Mouse (Mus musculus) layer of hippocampus, postnatal 25 days (tissue): ENCODE data around the gene Pidd1. TPM values are rescaled to one million over a fixed set of nuclear protein-coding genes. Genes with fewer than 3 reads are reported as not detected.
A peak's percentile ranks its signal among the peaks of the same experiment; 100 is the strongest.

Source experiments
- DNase-seq, 2 experiments: peaks; one replicate each; pipeline ENCODE4 v3.0.0; 2022; ENCODE audit warnings: mixed read lengths in 2 of 2, low spot score in 1 of 2; ENCODE audit errors: extremely low spot score in 1 of 2
- total RNA-seq, 2 experiments: library from RNA; stranded (reverse); gene quantifications; 2 replicates each; pipeline ENCODE4 v1.2.3; 2021

Pidd1 gene
- total RNA-seq, 2 experiments from 2014 or later, result 0.84 to 2.2 TPM

DNA sequence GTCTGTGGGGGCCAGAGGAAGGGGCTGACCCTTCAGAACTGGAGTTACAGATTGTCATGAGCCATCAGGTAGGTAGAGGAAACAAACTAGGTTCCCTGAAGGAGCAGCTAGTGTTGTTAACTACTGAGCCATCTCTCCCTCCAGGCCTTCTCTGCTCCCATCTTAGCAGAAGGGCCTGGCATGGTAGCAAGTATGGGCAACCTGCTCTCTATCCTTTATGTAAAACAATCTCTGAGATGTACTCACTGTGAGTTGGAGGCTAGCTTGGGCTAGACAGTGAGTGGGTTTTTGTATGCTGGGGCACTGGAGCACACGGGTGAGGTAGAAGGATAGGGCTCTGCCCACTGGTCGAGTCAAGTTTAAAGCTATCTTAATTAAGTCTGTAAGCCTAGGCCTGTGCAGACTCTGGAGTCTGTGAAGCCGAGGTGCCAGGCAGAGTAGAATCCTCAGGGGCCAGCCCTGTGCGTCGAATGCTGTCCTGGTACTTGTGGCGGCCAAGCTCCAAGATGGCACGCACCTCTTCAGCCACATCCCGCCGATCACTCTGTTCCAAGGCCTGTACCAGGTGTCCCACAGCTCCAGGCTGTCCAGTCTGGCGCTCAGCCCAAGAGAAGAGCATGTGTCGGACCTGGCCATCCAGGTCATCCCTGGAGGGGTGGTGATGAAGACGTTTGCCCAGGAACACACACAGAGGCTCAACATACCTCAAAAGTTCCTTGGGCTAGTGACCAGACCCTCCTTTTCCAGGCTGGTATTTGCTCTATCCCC lies 5.4 kb downstream of the Pidd1 start:
- DNase-seq, result peak in 1 of 2 experiments; percentile 2

DNA sequence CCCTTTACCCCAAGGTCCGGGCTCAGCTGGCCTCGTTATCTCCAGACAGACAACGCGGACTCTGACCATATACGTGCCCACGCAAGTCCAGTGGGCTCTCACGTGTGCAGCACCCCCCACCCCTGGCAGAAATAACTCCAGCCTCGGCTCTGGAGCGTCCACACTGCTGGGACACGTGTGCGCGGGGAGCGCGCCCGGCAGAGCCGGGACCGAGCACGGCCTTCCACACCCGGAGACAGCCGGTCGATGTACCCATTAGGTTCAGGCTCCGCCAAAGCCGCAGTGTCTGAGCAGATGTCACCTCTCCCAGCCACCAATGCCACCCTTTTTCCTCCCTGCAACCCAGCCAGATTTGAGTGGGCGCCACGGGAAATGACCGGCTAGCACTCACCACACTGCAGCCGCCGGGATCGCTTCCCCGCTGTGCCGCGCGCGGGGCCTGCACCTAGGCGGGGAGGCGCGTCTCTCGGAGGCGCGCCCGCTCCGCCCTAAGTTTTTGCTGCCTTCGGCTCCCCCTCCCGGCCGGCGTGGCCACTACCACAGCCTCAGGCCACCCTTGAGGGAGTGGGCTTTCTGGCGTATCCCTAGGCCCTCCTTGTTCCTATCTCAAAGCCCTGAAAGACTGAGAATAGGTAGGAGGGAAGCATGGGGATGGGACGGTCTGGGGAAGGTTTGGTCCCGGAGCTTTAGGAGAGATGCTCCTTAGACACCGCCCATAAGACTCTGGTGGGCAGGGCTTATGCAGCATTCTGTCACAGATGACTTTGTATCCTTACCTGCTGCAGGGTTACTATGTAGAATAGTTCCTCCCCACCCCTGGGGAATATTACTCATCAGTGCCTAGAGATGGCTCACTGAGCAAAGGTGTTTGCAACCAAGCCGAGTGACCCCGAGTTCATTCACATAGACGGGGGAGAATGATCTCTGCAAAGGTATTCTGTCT lies 6.4 kb downstream of the Pidd1 start, which contains the start of gene Slc25a22:
Slc25a22 (minus strand) TSS at position 715 of the 943 bp plus-strand sequence.
- DNase-seq, result peak; percentile 72 to 87

- no peak for DNase-seq
Measured at GRCm38 (mm10) chr7:141436523-141436892, 7.3 kb downstream of the Pidd1 start.

- peak in 1 of 2 experiments; percentile 2 for DNase-seq
Measured at GRCm38 (mm10) chr7:141435856-141436522, 7.8 kb downstream of the Pidd1 start.

DNA sequence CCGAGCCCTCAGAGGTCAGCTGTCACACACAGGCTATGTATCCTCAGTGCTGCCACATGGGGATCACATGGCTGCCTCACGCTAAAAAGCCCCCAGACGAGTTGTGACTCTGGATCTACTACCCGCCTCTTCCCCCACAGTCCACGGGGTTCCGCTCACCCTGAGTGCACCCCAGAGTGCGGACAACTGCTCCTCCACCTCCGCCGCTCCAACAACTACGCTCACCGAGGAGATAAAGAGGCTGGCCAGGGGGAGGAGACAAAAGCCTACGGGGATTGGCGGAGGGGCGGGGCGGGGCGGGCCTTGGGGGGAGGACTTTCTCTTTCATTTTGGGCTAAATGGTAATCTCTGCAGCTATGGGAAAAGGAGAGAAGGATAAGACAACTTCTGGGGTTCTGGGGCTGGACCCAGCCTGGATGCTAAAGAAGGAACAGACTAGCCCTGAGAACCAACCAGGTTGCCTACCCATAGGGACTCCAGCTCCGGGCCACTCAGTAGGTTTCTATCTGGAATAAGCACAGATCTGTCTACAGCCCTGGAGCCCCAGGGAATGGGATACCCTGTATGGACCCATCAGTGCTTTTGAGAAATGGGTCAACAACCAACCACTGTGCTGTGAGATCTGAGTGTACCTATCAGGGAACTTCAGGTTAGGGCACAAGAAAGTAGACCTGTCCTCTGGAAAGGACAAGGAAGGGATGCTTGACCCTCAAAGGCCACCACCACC lies 8.5 kb downstream of the Pidd1 start:
- peak in 1 of 2 experiments; percentile 56 for DNase-seq

- DNase-seq, result peak in 1 of 2 experiments; percentile 44
Measured at GRCm38 (mm10) chr7:141434464-141434863, 9.4 kb downstream of the Pidd1 start.

GRCm38 (mm10) chr7:141433517-141434400 lies 10.1 kb downstream of the Pidd1 start:
- peak in 1 of 2 experiments; percentile 20 for DNase-seq

DNA sequence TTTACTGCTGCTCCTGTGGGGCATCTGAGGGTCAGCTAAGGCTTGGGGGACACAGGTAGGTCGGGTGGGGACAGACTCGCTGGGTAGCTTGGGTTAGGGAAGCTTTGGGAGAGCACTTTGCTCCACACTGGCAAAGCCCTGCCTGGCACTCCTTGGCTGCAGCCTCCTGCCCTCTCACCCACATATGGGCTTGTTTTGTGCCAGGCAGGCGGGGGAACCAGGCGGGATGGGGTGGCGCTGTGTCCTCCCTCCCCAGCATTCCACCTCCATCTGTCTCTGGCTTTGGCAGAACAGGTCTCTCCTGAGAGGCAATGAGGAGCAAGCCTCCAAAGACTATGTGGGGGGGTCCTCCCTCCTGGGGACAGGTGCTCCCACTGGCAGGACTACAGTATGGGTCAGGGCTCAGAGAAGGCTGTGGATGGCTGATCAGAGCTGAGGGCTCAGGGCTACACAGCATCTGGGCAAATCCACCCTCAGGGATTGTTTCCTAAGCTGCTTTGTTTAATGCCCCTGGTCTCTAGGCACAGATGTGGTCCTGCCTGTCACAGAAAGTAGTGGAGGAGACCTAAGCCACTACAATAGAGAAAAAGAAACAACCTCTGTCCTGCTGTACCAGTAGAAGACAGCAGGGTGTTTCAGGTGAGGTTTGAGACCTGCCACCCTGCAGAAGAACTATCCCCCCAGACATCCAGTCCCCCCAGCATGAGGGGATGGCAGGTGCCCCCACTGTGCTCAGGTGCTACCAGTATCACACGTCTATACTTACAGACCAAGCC lies 10.9 kb downstream of the Pidd1 start:
- DNase-seq, result peak in 1 of 2 experiments; percentile 20

GRCm38 (mm10) chr7:141432186-141432611 lies 11.6 kb downstream of the Pidd1 start:
- DNase-seq, result peak in 1 of 2 experiments; percentile 4

DNA sequence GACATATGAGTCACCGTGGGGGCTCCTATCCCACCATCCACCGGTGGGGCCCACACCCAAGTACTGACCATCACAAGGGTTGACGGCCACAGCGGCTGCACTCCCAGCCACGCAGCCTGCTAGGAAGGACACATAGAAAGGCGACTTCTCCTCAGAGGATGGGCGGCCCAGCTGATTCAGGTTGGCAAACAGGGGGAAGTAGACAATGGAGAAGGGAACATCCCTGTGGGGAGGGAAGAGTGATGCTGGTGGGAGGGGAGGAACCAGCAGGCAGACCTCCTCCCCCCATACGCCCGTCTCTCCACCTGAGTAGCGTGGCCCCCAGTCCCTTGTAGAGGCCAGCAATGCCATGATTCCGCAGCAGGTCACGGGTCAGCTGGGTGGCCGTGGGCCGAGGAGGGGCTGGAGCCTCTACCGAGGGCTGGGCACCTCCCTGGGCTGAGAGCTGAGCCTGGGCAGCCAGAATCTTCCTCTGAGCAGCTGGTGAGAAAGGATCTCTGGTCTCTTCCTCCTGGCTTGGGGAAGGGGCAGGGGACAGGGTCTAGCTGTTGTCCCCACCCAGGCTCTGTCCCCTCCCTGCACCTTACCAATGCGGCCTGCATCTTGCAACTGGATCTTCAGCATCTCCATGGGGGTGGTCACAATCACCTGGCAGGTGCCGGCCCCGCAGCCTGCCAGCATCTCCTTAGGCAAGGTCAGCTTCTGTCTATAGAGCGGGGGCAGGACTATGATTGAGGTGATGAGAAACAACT lies 12.2 kb downstream of the Pidd1 start:
- peak in 1 of 2 experiments; percentile 2 for DNase-seq

DNA sequence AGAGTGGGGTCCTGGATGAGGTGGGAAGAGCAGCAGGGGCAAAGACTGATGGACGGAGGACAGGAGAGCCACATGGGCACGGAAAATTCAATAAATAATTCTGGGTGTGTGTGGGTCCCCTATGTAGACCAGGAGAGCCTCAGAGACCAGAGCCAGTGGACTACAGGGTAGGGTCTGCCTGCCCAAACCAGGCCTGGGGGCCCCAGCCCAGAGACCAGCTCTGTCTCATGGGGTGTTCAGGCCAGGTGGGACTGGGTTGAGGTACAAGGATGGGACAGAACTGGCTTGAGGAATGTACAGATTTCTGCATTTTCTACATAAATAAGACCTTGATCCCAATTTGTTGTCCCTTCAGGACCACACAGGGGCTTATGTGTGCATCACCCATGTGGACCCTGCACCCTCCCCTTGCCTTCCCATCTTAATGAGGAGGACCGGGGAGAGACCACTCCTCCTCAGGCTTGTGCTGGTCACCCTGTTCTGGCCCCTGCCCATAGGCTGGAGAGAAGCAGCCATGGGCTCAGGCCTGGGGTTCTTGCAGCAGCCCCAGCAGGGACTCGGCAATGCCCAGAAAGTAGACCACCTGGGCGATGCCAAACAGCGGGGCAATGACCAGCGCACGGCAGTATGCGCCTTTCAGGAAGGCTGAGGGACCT lies 13.1 kb downstream of the Pidd1 start:
- no peak for DNase-seq

- peak in 1 of 2 experiments; percentile 5 for DNase-seq
Measured at GRCm38 (mm10) chr7:141429840-141430584, 13.8 kb downstream of the Pidd1 start.

- peak; percentile 73 to 80 for DNase-seq
Measured at GRCm38 (mm10) chr7:141429310-141429709, 14.5 kb downstream of the Pidd1 start, which contains the start of gene Cend1. Cend1 (minus strand) TSS chr7:141429491.

DNA sequence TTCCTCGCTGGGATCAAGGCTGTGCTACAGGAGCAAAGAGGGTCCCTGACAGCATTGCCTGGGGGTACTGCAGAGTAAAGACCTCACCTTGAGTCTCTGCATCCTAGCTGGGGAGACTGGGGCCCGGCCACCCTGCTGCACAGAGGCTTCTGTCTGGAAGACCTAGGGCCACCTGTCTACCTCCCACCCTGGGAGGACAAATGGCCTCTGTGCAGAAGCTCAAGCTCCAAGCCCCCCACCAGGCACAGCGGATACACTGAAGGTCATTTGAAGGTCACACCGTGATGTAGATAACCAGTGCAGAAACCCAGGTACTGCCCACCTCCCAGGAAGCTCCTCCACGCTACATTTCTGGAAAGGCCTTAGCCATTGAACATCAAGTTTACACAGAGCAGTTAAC lies 15.1 kb downstream of the Pidd1 start:
- peak in 1 of 2 experiments; percentile 4 for DNase-seq

- DNase-seq, result no peak
Measured at GRCm38 (mm10) chr7:141426948-141427730, 16.7 kb downstream of the Pidd1 start.
